Mouse (Mus musculus): ENCODE data around the gene Atp1a1.

The Atp1a1 gene

DNA sequence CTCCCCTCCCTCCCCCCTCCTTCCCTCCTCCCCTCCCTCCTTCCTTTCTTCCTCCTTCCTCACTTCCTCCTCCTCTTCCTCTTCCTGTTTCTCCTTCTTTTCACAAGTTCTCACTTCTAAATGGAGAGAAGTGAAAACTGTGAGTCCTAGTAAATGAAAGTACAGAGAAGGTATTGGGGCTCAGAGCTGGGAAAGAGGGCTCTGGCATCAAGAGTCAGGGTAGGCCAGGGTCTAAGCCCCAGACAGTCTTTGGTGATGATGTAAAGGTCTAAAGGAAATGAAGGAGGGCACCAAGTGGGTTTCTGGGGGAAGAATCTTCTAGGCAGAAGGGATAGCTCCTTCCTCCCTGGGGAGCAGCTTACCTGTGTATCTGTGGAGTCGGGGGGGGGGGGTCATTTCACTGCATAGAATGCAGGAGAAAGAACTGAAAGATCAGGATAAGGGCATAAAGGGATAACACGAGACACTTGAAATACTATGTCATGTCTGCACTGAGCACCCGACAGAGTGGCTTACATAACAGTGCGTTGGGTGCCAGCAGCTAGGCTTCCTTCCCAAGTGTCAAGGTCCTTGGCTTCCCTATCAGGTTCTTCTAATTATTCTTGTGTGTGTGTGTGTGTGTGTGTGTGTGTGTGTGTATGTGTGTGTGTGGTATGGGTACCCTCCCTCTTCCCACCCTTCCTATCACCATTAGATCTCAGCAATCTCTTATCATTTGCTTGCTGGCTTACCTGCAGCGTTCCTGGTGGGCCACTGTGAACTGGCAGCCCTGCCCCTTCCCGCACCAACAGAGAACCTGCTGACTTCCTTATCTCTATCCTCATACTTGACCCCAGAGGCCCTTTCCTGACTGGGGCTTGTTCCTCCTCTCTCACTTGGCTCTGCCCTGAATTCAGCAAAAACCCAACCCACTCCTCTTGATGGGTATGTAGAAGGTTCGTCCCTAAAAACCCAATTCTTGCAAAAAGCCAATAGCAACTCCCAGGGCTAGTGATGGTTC lies 51.6 kb downstream of the Atp1a1 start:
- no peak for DNase-seq (ENCODE audit: low spot score in 2 of 2)

DNA sequence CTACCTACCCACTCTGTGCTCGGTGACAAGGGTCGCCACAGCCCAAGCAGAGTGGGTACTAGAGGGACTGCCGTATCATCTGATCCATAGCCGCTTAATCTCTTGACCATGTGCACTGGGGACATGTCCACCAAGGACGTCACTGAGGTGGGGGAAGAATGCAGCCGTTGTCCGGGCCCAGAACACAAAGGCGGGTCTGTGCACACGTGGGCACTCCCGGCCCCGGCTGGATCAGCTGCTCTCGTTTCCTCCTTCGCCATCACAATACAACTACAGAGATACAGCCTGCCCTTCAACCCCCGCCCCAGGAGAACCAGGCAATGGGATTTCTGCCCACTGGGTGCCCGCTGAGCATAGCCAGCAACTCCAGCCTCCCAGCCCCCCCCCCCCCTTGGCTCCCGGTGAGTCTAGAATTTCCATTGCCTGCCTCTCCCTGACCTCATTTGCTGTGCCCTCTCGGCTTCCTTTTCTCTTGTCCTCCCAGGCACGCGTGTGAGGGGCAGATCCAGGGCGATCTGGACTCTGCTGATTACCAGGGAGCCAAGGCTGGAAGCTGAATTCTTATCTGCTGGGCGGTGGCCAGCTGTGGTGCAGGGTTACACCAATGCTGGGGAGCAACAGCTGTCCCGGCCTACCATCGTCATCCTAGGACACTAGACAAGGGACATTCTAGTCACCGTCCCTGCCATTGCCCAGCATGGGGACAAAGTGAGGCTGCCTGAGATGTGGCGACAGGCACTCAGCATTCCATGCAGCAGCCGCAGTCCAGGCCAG lies 52.8 kb downstream of the Atp1a1 start:
- peak; percentile 61 to 63 for DNase-seq (ENCODE audit: low spot score in 2 of 2)

DNA sequence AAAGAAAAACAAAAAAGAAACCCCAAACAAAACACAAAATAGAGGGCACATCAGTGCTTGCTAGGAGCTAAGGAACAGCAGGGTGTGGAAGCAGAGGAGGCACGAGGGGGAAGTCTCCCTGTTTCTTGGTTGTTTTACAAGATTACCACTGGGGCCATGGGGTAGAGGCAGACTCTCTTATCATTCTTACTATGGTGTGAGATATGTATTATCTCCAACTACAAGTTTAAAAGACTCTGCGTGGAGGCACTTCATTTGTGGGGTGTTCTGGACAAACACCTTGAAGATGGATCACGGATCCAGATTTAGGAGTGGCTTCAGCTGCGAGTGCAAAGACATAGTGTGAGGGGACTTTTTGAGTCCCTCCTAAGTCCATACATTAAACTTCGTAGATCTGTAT lies 54.7 kb downstream of the Atp1a1 start:
- no peak for DNase-seq (ENCODE audit: low spot score in 2 of 2)

DNA sequence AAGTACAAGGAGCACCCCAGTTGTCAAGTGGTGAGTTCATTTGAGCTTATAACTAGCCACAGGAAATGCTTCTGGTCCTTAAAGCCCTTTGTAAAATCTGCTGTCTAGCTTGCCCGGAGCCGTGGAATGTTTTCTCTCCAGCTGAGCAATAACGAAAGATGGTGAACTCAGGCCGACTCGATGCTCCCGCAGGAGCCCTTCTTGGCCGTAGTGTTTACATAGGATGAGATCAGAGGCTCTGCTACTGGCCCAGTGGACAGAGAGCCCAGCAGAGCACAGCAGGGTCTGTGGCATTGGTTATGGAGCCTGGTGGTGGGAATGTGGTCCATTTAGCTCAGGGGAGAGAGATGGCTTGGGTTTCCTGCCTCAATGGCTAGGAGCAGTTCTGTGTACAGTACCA lies 60.4 kb downstream of the Atp1a1 start:
- no peak for DNase-seq (ENCODE audit: low spot score in 2 of 2)

DNA sequence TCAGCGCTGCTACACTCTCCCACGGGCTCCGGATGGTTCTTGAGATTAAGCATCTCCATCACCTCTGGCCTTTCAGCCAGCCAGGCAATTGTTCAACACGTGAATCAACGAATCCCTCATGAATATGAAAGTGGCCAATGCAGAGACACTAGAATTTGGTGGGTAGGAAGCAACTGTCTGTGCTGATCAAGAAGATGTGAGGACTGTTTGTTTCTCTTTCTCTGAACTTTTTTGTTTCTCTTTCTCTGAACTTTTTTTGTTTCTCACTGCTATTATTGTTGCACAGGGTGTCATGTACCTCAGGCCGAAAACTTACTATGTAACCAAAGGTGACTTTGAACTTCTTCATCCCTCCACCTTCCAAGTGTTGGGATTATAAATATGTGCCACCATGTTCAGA lies 62.9 kb downstream of the Atp1a1 start:
- no peak for DNase-seq (ENCODE audit: low spot score in 2 of 2)

DNA sequence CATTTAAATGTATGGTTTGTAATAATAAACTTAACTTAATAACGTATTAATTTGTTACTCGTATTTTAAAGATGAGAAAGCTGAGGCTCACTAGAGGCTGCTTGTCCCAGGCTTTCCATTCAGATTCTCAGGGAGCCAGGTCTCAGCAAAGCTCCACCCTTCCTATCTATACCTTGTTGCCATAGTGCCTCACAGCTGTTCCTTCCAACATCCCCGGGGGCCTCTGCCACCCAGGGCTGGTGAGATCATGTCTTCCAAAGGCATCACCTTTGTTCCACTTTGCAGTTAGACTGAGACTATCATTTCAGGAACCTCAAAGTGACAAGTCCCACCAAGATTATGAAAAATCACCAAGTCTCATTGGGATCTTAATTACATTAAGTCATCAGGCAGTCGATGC lies 63.9 kb downstream of the Atp1a1 start:
- DNase-seq (ENCODE audit: low spot score in 2 of 2) = no peak

DNA sequence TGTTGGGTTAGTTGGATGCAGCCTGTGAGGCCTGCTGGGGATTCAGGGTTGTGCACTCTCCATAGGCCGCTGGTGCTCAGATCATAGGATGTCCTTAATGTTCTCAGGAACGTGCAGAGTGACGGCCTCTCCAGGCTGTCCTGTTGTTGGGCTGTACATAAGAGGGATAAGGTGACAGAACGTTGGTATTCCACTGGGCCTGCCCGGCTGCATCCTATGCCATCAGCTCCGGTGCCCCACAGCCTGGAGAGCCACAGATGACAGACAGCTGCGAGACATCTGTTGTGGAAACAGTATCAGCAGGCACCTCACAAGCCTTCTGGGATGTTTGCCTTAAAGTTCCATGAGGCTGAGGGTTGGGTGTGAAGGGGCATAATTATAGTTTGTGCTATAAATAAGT lies 68.2 kb downstream of the Atp1a1 start:
- DNase-seq (ENCODE audit: low spot score in 2 of 2) = no peak

DNA sequence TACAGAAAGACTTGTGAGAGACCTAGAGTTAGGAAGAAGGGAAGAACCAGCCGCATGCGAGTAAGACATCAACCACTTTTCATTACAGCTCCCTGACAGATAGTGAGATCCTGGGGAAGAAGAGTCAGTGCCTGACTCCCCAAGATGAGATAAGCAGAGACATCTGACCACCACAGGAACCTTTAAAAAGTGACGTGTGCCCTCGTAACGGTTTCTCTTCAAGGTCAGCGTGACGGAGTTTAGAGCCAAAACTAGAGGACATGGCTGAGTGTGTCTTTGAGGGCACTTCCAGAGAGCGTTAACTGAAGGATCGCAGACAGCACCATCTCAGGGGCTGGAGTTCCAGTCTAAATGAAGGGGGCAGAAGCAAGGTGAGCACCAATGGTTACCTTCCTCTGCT lies 70.2 kb downstream of the Atp1a1 start:
- DNase-seq (ENCODE audit: low spot score in 2 of 2) = no peak

DNA sequence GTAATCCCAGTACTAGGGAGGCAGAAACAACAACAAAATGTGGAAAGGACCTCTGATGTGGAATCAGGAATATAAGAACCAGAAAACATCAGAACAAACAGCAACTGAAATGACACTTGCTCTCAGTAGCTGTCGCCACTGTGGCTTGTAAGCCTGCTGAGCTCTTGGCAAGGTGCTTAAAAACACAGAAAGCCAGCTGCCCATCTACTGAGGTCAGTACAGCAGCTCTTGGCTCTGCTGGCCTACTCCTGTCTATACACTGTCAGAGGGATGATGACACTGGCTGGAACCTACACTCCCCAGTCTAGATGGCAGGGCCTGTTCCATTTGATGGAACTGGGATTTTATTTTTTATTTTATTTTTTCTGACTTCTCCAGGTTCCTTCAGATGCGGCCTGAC lies 71.1 kb downstream of the Atp1a1 start:
- no peak for DNase-seq (ENCODE audit: low spot score in 2 of 2)

DNA sequence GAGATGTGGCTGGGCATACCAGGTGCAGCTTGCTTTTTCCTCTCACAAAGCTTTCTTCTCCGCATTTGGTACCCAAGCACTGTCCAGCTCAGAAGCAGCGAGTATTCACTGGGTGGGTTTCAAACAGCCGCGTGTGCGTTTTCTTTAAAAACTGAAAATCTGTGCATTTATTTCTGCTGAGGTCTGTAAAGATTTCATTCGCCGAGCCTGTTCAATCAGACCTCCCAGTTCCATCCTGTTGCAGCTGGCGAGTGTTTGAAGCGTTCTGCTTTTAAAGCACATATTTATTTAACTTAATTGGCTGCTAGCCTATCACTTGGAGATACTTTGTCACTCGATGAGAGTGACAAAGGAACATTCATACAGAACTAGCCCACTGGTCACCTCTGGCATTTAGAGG lies 73.6 kb downstream of the Atp1a1 start:
- no peak for DNase-seq (ENCODE audit: low spot score in 2 of 2)

DNA sequence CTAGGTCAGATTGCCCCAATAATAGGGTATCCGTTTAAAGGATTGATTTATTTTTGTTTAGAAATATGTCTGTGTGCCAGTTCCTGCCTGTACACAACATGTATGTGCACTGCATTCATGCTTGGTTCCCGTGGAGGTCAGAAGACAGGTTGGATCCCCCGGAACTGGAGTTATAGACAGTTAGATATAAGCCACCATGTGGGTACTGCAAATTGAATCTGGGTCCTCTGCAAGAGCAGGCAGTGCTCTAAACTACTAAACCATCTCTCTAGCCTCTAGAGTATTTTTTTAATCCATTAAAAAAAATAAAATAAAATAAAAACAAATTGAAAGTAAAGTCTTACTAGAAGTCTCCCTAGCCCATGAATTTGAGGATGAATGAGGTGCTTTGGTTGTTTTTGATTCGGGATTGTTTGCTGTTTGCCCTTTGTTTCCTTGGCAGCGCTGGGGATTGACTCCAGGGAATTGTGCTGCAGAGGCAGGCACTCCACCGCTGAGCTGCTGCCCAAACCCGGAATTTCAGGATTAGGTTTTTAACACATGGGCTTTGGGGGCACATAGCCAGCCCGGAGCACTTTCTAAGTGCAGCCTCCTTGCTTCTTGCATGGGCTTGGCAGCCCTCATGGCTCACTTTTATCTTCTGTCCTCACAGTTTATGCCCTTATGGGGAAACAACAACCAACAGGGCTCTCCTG lies 75.4 kb downstream of the Atp1a1 start:
- DNase-seq (ENCODE audit: low spot score in 2 of 2) = no peak

DNA sequence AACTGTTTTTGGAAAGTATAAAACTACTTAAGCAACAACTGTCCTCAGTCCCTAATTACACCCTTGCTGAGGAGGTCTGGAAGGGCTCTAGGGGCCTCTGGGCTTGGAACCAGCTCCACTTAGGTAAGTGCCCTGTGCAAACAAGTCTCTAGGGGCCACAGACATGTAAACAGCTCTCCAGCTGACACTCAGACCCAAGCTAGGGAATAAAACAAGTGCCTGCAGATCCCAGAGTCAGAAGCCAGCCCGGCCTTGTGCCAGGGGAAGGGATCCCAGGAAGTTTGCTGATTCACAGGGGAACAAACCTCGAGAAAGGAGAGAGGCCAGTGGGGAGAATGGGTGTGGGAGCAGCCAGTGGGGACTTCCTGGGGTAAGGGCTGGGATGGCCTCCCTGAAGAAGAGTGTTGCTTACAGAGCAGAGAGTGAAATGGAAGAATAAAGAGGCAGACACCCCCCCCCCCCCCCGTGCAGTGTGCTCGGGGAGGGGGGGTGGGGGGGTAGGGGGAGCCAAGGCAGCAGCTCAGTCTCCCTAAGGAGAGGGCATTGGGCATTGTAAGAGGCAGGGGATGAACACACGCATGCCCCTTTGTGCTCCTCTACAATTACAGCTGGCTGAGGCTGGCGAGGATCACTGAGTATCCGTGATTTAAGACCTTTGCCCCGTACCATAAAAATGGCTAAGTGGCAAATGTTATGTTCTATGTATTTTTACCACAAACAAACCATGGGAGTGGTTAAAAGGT lies 76.2 kb downstream of the Atp1a1 start:
- no peak for DNase-seq (ENCODE audit: low spot score in 2 of 2)

DNA sequence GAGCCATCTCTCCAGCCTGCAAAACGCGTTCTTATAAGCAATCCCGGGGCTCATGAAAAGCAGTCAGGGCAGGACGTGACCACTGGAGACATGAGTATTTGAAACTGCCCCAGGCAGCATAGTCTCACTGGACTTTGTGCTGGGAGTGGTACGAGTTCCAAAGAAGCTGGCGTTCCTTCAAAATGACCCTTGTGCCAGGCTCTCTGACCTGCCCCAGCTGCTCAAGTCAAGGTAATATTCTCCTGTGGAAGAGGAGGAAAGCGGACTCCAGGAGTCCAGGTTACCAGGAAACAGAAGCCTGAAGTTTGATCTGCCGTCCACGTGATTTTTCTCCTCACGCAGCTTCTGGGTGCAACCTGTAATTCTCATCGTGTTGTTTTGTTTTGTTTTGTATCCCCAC lies 77.9 kb downstream of the Atp1a1 start:
- no peak for DNase-seq (ENCODE audit: low spot score in 2 of 2)

All from right cerebral cortex, postnatal 10 days (tissue).